Mouse (Mus musculus): Measurements from ENCODE around the gene Mettl23.
"Not testable (repeated sequence)": the region's sequence is repeated elsewhere in the genome, so short reads cannot be mapped to it uniquely, and the experiment has no call there.

Gene Mettl23

DNA sequence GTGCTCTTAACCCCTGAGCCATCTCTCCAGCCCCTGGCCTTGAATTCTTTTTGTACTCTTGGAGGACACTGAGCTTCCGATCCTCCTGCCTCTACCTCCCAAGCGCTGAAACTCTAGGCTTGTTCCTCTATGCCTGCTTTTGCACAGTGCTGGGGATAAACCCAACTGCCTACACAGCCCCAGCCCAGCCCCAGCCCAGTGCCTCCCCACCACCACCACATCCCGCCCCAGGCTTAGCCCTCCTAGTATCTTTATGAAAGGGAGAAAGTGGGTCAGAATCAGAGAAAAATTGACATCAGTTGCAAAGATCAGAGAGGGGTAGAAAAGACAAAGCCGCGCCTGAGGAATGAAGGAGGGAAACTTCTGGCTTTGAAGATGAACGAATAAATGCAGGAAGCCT, 41.0 kb downstream of the Mettl23 start:
- DNase-seq = no peak

DNA sequence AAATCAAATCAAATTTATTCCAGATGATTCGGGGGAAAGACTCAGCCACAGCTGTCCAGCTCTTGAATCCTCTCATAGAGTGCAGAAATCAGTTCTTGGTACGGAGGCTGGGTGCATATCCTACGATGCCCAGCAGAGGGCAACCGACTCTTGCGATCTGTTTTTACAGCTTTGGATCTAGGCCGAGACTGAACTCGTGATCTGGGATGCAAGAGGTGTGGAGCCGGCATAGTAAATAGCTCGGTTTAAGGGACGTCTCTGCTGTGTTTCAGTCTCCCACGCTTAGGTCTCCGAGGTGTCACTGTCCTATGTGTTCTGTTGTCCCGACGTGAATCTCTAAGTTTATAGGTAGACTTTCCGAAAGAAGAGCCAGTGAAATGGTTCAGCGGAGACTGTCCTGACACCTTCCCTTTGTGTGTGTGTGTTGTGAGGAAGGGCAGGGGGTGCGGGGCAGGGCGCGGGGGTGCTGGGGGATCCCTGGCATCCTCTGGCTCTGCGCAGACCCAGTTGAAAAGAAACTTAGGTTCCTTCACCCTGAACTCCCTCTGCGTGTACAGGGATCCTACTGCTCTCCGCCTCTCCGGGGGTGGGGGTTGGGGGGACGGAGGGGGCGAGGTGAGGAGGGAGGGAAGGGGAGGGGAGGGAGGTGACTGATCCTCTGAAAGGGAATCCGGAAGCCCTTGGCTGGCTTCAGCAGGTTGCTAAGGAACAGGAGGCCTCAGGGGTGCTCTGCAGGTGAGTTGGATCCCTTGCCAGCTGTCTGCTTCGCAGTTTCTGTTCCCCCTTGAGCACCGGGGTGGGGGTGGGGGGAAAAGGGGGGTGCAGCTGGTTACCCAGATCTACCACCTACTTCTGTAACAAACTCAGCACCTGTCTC, 42.4 kb downstream of the Mettl23 start:
- peak; percentile 91 to 94 for DNase-seq

DNA sequence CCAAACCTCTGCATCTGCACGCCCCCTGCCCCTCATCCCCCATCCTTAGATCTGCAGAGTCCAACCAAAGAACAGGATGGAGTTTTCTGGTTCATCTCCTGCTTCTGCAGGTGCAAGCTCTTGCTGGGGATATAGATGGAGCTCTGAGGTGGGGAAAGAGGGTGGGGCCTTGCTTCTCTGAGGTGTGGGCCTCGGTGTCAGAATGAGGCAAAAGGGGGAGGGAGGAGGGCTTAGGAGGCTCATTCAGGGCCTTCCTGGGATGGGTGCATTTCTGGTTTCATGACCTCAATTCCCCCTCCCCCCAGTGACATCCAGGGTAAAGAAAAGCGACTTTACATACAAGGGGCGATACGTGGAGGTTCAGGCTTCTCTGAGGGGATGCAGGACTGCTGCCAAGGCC, 44.1 kb downstream of the Mettl23 start:
- DNase-seq = no peak

DNA sequence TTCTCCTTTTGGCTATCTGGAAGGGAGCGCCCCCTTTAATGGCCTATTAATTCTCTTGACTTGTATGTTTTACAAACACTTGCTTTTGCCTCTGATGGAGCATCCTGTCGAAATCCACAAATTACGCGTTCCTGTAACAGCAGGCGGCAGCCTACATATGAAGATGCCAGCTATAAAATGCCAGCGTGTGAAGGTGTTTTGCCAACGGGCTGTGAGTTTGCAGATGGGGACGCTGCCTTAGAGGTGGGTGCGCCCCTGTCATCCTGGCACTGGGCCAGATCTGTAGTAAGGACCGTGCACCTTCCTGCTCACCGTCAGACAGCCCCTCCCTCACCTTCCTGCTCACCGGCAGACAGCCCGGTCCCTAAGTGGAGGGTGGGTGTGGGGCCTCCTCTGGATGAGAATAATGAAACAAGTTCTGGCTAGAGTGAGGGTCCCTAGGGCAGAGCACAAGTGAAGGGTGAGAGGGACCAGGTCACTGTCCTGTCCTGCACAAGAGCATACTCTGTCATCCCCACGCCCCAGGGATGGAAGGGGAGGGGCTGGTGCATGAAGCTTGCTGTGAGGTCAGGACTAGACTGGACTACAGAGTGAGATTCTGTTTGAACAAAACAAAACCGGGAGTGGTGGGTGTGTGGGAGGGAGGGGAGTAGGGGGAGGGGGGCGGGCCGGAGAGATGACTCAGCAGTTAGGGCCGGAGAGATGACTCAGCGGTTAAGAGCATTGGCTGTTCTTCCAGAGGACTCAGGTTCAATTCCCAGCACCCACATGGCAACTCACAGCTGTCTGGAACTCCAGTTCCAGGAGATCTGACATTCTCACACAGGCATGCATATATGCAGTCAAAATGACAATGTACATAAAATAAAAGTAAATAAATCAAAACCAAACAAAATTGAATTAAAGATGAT, 50.7 kb downstream of the Mettl23 start:
- DNase-seq = peak in 1 of 2 experiments; percentile 54

DNA sequence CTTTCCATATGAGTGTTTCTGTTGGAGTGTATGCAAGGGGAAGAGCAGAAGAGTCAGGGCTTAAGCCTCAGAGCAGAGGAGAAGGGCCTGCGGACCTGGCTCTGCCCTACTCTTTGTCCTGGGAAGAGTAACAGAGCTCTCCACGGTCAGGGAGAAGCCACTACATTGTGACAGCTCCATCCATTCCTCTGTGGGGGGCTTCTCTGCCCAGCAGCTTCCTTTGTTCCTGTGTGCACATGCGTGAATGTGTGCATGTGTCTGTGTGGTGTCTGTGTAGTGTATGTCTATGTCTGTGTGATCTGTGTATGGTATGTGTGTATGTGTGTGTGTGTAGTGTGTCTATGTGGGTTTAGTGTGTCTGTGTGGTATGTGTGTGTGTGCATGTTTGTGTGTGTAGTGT, 52.3 kb downstream of the Mettl23 start:
- no peak for DNase-seq

DNA sequence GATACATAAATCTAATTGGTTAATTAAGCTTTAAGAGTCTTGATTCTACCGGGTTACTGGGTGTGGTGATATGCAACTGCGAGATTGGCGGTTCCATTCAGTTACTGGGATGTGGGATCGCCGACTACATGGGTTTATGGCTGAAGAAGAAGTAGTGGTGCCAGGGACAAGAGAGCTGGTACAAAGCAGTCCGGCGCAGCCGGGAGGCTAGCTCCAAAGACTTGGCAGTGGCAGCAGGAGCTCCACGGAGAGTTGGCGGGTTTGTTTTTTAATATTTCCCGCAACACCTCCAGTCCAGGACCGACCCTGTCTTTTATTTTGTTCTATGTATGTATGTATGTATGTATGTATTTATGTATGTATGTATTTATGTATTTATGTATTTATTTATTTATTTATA, 56.2 kb downstream of the Mettl23 start:
- DNase-seq = peak; percentile 43 to 62

DNA sequence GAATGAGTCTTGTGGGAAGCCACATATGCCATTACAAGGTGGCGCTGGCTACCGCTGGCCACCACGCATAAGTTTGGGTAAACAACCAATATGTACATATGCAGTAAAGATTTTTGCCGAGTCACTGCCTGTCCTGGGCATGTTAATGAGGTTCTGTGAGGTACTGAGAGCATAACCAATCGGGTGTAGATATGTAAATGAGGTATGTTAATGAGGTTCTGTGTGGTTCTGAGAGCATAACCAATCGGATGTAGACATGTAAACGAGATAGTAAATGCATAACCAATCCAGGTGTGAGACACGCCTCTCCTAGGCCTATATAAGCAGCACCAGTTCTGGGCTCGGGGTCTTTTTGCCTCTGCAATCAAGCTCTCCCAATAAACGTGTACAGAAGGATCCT, 59.5 kb downstream of the Mettl23 start:
- DNase-seq = not testable (repeated sequence)
